Mouse (Mus musculus) intestine, postnatal 0 days (tissue): ENCODE results near the gene Ctdspl. TPM values are rescaled to one million over a fixed set of nuclear protein-coding genes. Genes with fewer than 3 reads are reported as not detected.

Experiments used
- ATAC-seq: fragments of 200-750 bp; cut with Nextera tagmentation; 2 replicates; pipeline ENCODE4 v1.8.0; 2017; ENCODE audit warnings: mild to moderate bottlenecking, moderate TSS enrichment, moderate library complexity
- H3K27ac ChIP-seq: fragments of 300-500 bp; sonication (generic); 2 replicates; pipeline ENCODE4 v1.5.1; 2014; ENCODE audit warnings: mild to moderate bottlenecking, low read depth, low read length, moderate library complexity
- H3K27me3 ChIP-seq: fragments of 300-500 bp; sonication (generic); replicated peaks from 2 replicates; pipeline ENCODE4 v1.6.1; 2014; ENCODE audit warnings: low read length, mixed read lengths; ENCODE audit not compliant: control insufficient read depth, insufficient read depth
- H3K36me3 ChIP-seq: fragments of 300-500 bp; sonication (generic); 2 replicates; pipeline ENCODE4 v1.6.1; 2014; ENCODE audit warnings: mild to moderate bottlenecking, moderate library complexity; ENCODE audit not compliant: control insufficient read depth, insufficient read depth
- H3K4me1 ChIP-seq: fragments of 300-500 bp; sonication (generic); replicated peaks from 2 replicates; pipeline ENCODE4 v1.6.1; 2014; ENCODE audit warnings: antibody characterized with exemption, low read length, mixed read lengths; ENCODE audit not compliant: control insufficient read depth, insufficient read depth
- H3K4me2 ChIP-seq: fragments of 300-500 bp; sonication (generic); replicated peaks from 2 replicates; pipeline ENCODE4 v1.6.1; 2014; ENCODE audit warnings: low read depth, mild to moderate bottlenecking, moderate library complexity
- H3K4me3 ChIP-seq: fragments of 300-500 bp; sonication (generic); 2 replicates; pipeline ENCODE4 v1.5.1; 2014; ENCODE audit warnings: low read depth, low read length
- H3K9ac ChIP-seq: fragments of 300-500 bp; sonication (generic); 2 replicates; pipeline ENCODE4 v1.6.1; 2014; ENCODE audit warnings: mild to moderate bottlenecking, low read depth, low read length
- H3K9me3 ChIP-seq: fragments of 300-500 bp; sonication (generic); 2 replicates; pipeline ENCODE4 v1.6.1; 2016; ENCODE audit warnings: mixed run types; ENCODE audit not compliant: control insufficient read depth
- CTCF ChIP-seq: sonication (generic); IDR thresholded peaks from 2 replicates; pipeline ENCODE4 v1.5.1; 2016; ENCODE audit warnings: low read depth, mild to moderate bottlenecking, control low read depth, antibody characterized with exemption, moderate library complexity
- WGBS: fragments of 180-500 bp; shearing (Covaris S2); extraction: QIAGEN DNeasy Blood & Tissue Kit; methylation state at CpG from one replicate; pipeline ENCODE4 v1.1.7; 2014; 5-methylcytosine and 5-hydroxymethylcytosine counted together
- polyA plus RNA-seq: library from polyadenylated mRNA; unstranded; fragments of >200 nt; fragmentation: Nextera tagmentation; extraction: Ambion mirVana; gene quantifications from 2 replicates; pipeline ENCODE4 v1.2.1, GENCODE M21; 2015

The Ctdspl gene
- polyA plus RNA-seq, 1 experiment from 2014 or later = 17.0 TPM

DNA sequence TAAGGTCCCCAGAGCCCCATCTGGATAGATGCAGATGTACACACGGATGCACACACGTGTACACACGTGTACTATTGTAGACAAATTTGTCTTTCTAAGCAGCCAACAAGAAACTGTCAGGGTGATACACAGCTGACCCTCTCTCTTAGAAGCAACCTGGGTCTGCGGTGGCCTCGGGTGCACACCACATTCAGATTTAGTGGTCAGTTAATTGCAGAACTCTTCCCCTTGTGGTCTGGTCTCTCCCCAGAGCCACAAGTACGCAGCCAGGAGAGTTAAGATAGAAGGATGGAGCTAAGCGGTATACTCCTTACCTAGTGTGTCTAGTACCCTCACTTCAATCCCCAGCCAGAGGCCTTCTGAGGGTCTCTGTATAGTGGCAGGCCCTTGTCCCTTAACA is 43.1 kb upstream of the Ctdspl start:
- Histone ChIP-seq H3K27me3 (no peaks in the 10 kb centered on the region), H3K4me3 (no peak overlapping the region), H3K4me2 (no peak overlapping the region), H3K9me3 (no peaks in the 10 kb centered on the region), H3K36me3 (no peaks in the 10 kb centered on the region), H3K27ac (no peak overlapping the region), H3K4me1 (no peaks in the 10 kb centered on the region), H3K9ac (no peak overlapping the region)
- ATAC-seq = no peak
- no peak for TF ChIP-seq CTCF
- WGBS = 91% methylated on average over 7 of the region's 7 CpGs

DNA sequence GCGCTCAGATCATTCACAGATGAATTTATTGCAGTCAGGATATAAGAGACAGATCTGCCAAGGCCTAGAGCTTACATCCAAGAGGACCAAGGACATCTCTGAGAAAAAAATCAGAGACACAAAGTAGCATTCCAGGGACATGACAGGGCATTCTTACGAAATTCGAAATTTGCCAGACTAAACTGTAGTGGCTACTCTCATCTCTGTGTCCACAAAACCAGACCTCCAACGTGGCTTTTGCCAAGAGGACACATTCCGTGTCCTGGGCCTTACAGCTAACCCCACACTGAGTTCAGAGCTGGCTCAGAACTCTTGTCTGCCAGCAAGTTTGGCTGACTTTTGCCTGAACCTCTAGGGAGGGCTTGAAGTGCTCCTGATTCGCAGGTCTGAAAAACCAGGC is 40.5 kb upstream of the Ctdspl start:
- H3K27ac ChIP-seq = no peak overlapping the region
- H3K9ac ChIP-seq = no peak overlapping the region
- H3K36me3 ChIP-seq = no peaks in the 10 kb centered on the region
- H3K9me3 ChIP-seq = no peaks in the 10 kb centered on the region
- TF ChIP-seq CTCF = no peak
- H3K4me1 ChIP-seq = no peaks in the 10 kb centered on the region
- ATAC-seq = no peak
- H3K4me3 ChIP-seq = no peak overlapping the region
- no peaks in the 10 kb centered on the region for H3K27me3 ChIP-seq
- no peak overlapping the region for H3K4me2 ChIP-seq
- 73% methylated on average over 6 of the region's 6 CpGs for WGBS

DNA sequence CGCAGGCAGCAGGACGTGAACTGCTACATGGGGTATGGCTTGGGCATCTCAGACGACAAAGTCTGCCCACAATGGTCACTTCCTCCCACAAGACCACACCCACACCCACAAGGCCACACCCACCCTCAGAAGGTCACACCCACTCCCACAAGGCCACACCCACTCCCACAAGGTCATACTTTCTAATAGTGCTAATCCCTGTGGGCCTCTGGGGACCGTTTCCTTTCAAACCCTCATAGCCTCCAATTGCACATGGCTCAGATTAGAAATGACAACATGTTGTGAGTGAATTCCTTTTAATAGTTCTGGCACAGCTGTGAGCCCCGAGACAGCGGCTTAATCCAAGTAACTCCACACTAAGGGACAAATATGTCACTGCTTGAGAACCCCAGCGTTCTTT is 39.1 kb upstream of the Ctdspl start:
- no peak overlapping the region for H3K27ac ChIP-seq
- no peaks in the 10 kb centered on the region for H3K36me3 ChIP-seq
- H3K27me3 ChIP-seq = no peaks in the 10 kb centered on the region
- no peaks in the 10 kb centered on the region for H3K9me3 ChIP-seq
- H3K4me2 ChIP-seq = no peak overlapping the region
- no peaks in the 10 kb centered on the region for H3K4me1 ChIP-seq
- ATAC-seq = no peak
- H3K4me3 ChIP-seq = no peak overlapping the region
- no peak overlapping the region for H3K9ac ChIP-seq
- WGBS = 81% methylated on average over 7 of the region's 7 CpGs
- TF ChIP-seq CTCF = no peak

DNA sequence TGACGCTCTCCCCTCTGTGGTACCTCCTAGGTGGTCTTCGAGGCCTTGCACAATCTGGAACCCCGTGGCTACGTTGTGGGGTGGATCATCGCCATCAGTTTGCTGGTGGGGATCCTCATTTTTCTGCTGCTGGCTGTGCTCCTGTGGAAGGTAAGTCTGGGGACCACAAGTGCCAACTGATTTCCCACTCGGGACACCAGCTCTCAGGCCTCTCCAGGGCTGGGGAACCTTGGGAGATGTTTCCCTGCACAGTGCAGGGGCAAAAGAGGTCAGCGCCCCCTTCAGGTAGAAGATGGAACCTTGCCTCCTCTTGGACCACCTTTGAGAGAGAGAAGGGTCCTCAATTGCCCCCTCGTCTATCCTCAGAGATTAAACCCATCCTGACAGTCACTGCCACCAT is 38.5 kb upstream of the Ctdspl start:
- H3K4me3 ChIP-seq = no peak overlapping the region
- no peaks in the 10 kb centered on the region for H3K4me1 ChIP-seq
- no peak overlapping the region for H3K4me2 ChIP-seq
- no peaks in the 10 kb centered on the region for H3K27me3 ChIP-seq
- 91% methylated on average over 8 of the region's 8 CpGs for WGBS
- no peak for ATAC-seq
- no peaks in the 10 kb centered on the region for H3K36me3 ChIP-seq
- peak; percentile 31 for TF ChIP-seq CTCF
- H3K27ac ChIP-seq = no peak overlapping the region
- H3K9ac ChIP-seq = no peak overlapping the region
- H3K9me3 ChIP-seq = no peaks in the 10 kb centered on the region

GRCm38 (mm10) chr9:118890149-118890548 is 36.1 kb upstream of the Ctdspl start:
- no peaks in the 10 kb centered on the region for H3K27me3 ChIP-seq
- no peaks in the 10 kb centered on the region for H3K4me1 ChIP-seq
- ATAC-seq = no peak
- H3K4me2 ChIP-seq = no peak overlapping the region
- H3K9ac ChIP-seq = no peak overlapping the region
- H3K27ac ChIP-seq = no peak overlapping the region
- no peak overlapping the region for H3K4me3 ChIP-seq
- H3K36me3 ChIP-seq = no peaks in the 10 kb centered on the region
- 86% methylated on average over 4 of the region's 4 CpGs for WGBS
- TF ChIP-seq CTCF = no peak
- no peaks in the 10 kb centered on the region for H3K9me3 ChIP-seq

DNA sequence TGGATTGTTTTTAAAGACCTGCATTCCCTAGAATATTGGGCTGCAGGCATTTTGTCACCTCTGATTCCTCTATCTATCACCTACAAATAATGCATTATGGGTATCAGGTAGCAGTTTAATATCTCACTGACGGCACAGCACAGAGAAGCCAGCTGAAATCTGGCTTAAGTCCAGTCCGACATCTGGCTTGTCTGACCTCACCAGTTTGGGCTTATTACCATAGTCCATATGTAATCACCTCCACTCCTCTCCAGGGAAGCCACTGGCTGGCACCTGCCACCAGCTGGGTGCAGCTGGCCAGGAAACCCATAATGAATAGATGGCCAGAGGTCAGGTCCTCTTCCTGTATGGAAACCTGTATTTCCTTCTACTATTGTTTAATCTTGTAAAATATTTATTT is 35.6 kb upstream of the Ctdspl start:
- H3K4me1 ChIP-seq = no peaks in the 10 kb centered on the region
- H3K27me3 ChIP-seq = no peaks in the 10 kb centered on the region
- no peaks in the 10 kb centered on the region for H3K36me3 ChIP-seq
- no peak overlapping the region for H3K4me3 ChIP-seq
- no peak overlapping the region for H3K4me2 ChIP-seq
- no peak for TF ChIP-seq CTCF
- H3K9me3 ChIP-seq = no peaks in the 10 kb centered on the region
- no peak for ATAC-seq
- no peak overlapping the region for H3K27ac ChIP-seq
- WGBS = 56% methylated on average over 2 of the region's 2 CpGs
- H3K9ac ChIP-seq = no peak overlapping the region

DNA sequence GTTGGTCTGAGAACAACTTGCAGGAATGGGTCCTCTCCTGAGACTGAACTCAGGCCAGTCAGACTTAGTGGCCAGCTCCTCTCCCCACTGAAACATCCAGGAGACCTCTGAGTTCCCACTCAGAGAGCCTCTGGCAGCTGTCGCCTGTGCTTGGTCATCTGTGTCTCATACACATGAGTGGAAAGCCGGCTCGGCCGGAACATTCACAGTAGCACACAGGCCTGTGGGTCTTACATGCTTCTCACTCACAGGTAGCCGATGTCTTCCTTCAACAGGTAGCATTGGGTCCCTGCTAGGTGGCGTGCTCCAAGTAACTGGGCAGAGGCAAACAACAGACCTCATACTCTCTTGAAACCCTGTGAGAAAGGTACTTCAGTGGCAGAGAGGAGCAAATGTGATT is 35.2 kb upstream of the Ctdspl start:
- no peaks in the 10 kb centered on the region for H3K4me1 ChIP-seq
- no peak overlapping the region for H3K9ac ChIP-seq
- H3K9me3 ChIP-seq = no peaks in the 10 kb centered on the region
- H3K4me2 ChIP-seq = no peak overlapping the region
- WGBS = 73% methylated on average over 6 of the region's 6 CpGs
- H3K27ac ChIP-seq = no peak overlapping the region
- no peaks in the 10 kb centered on the region for H3K27me3 ChIP-seq
- TF ChIP-seq CTCF = no peak
- H3K36me3 ChIP-seq = no peaks in the 10 kb centered on the region; the same call in 1 of the 2 replicates
- ATAC-seq = no peak
- no peak overlapping the region for H3K4me3 ChIP-seq
